Mouse (Mus musculus) midbrain, embryonic 16.5 days (tissue): Measurements from ENCODE around the gene Zbtb20. TPM values are rescaled to one million over a fixed set of nuclear protein-coding genes. Genes with fewer than 3 reads are reported as not detected.
A peak's percentile ranks its signal among the peaks of the same experiment; 100 is the strongest.

Source experiments
- ATAC-seq: fragments of 200-750 bp; cut with Nextera tagmentation; 2 replicates; pipeline ENCODE4 v1.8.0; 2017; ENCODE audit warnings: moderate TSS enrichment
- H3K27ac ChIP-seq: fragments of 300-500 bp; sonication (generic); 2 replicates; pipeline ENCODE4 v1.5.1; 2014; ENCODE audit warnings: mild to moderate bottlenecking, low read length, mixed read lengths
- H3K27me3 ChIP-seq: fragments of 300-500 bp; sonication (generic); 2 replicates; pipeline ENCODE4 v1.6.1; 2014; ENCODE audit warnings: low read depth, low read length, mixed read lengths; ENCODE audit not compliant: control insufficient read depth, insufficient read depth
- H3K36me3 ChIP-seq: fragments of 300-500 bp; sonication (generic); 2 replicates; pipeline ENCODE4 v1.6.1; 2014; ENCODE audit warnings: mild to moderate bottlenecking, low read length, moderate library complexity, mixed read lengths; ENCODE audit not compliant: control insufficient read depth, insufficient read depth
- H3K4me1 ChIP-seq: fragments of 300-500 bp; sonication (generic); 2 replicates; pipeline ENCODE4 v1.6.1; 2014; ENCODE audit warnings: mild to moderate bottlenecking, low read length, mixed read lengths; ENCODE audit not compliant: control insufficient read depth, insufficient read depth
- H3K4me2 ChIP-seq: fragments of 300-500 bp; sonication (generic); 2 replicates; pipeline ENCODE4 v1.6.1; 2014; ENCODE audit warnings: mild to moderate bottlenecking, low read length, mixed read lengths
- H3K4me3 ChIP-seq: fragments of 300-500 bp; sonication (generic); 2 replicates; pipeline ENCODE4 v1.5.1; 2014; ENCODE audit warnings: low read depth, mild to moderate bottlenecking, low read length, moderate library complexity, mixed read lengths
- H3K9ac ChIP-seq: fragments of 300-500 bp; sonication (generic); 2 replicates; pipeline ENCODE4 v1.6.1; 2014; ENCODE audit warnings: low read depth, low read length, mixed read lengths
- H3K9me3 ChIP-seq: fragments of 300-500 bp; sonication (generic); replicated peaks from 2 replicates; pipeline ENCODE4 v1.6.1; 2014; ENCODE audit warnings: mild to moderate bottlenecking, low read length, mixed read lengths; ENCODE audit not compliant: control insufficient read depth, poor library complexity, severe bottlenecking
- WGBS: fragments of 180-500 bp; shearing (Covaris S2); extraction: QIAGEN DNeasy Blood & Tissue Kit; methylation state at CpG from one replicate; pipeline ENCODE4 v1.1.7; 2014; 5-methylcytosine and 5-hydroxymethylcytosine counted together
- polyA plus RNA-seq: library from polyadenylated mRNA; unstranded; fragments of >200 nt; fragmentation: Nextera tagmentation; extraction: Ambion mirVana; gene quantifications from 2 replicates; pipeline ENCODE4 v1.2.1, GENCODE M21; 2015

The Zbtb20 gene
- polyA plus RNA-seq, 1 experiment from 2014 or later: 60.7 TPM

GRCm38 (mm10) chr16:43419923-43420322, 544.2 kb downstream of the Zbtb20 start:
- Histone ChIP-seq H3K4me3 (no peak overlapping the region), H3K27me3 (no peaks in the 10 kb centered on the region), H3K27ac (no peak overlapping the region), H3K9ac (no peak overlapping the region), H3K4me2 (no peak overlapping the region), H3K9me3 (no peaks in the 10 kb centered on the region), H3K4me1 (no peaks in the 10 kb centered on the region), H3K36me3 (no peaks in the 10 kb centered on the region)
- 70% methylated on average over 2 of the region's 2 CpGs for WGBS
- ATAC-seq: no peak

DNA sequence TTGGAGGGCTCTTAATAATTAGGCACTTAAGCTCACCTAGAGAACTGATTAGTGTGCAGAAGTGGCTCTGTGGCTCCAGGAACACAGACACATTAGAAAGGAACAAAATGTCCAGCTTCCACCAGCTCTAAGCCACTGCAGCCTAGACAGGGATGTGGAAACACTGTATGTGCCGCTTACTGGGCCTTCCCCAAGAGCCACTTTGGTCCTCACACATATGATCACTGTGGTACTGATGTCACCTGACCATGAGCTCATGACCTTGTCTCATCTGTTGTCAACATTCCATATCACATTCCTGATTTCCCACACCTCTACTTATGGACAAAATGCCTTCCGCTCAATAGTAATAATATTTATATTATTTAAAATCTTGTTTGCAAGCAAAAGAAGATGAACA, 553.3 kb downstream of the Zbtb20 start:
- H3K4me2 ChIP-seq: no peak overlapping the region
- no peak overlapping the region for H3K4me3 ChIP-seq
- no peak for ATAC-seq
- H3K36me3 ChIP-seq: no peaks in the 10 kb centered on the region
- no peaks in the 10 kb centered on the region for H3K27me3 ChIP-seq
- H3K27ac ChIP-seq: no peak overlapping the region
- H3K9me3 ChIP-seq: no peaks in the 10 kb centered on the region
- 87% methylated on average over 2 of the region's 2 CpGs for WGBS
- H3K4me1 ChIP-seq: no peaks in the 10 kb centered on the region
- H3K9ac ChIP-seq: no peak overlapping the region

DNA sequence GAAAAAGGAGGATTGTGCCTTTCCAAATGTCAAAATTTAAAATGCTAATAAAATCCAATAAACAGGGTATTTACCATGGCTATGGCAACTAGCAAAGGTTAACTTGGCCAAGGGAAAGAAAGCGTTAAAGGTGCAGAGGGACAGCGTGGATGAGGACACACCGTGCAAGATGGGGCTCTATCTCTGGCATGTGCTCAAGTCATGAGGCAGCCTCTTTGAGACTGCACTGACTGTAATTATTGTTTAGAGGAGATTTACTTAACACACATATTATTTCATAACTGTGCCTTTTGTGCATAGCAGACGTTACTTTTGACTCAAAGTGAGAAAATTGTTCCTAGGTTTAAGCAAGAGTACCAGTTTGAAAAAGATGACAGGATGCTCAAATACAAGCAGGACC, 554.3 kb downstream of the Zbtb20 start:
- H3K9me3 ChIP-seq: no peaks in the 10 kb centered on the region
- WGBS: 83% methylated on average over 4 of the region's 4 CpGs
- no peak overlapping the region for H3K4me2 ChIP-seq
- no peaks in the 10 kb centered on the region for H3K36me3 ChIP-seq
- no peak overlapping the region for H3K4me3 ChIP-seq
- H3K27ac ChIP-seq: no peak overlapping the region
- H3K9ac ChIP-seq: no peak overlapping the region
- ATAC-seq: no peak
- H3K4me1 ChIP-seq: no peaks in the 10 kb centered on the region
- H3K27me3 ChIP-seq: no peaks in the 10 kb centered on the region

DNA sequence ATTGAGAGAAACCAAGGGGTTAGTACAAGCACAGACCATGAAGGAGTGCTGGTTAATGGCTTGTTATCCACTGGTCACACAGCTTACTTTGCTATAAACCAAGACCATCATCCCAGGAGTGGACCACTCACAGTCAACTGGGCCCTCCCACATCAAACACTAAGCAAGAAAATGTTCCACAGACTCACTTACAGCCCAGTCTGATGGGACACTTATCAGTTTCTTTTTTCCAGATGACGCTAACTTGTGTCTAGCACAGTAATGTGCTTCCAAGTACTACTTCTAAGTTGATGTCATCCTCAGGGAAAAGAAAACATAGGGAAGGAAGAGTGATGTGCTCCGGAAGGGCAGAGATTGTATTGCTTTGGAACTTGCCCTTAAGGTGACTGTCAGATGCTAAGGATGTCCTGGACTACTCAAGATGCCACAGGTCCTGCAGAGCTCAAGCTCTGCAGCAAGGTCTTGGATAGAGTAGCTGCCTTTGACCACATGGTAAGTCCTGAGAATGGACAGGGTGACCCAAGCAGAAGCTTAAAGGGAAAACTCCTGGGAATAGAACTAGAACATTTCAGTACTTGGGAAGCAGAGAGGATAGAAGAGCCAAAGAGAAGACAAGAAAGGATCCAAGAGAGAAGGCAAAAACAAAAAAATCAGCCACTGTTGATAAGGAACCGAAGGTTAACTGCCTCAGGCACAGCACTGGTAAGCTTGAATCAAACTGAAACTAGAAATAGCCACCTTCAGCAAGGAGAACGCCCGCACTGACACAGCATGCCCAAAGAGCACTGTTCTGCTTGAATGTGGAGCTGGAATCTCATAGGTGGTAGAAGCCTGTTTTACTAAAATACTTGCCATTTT, 556.1 kb downstream of the Zbtb20 start:
- 85% methylated on average over 5 of the region's 5 CpGs for WGBS
- no peak overlapping the region for H3K4me2 ChIP-seq
- H3K4me3 ChIP-seq: no peak overlapping the region
- no peaks in the 10 kb centered on the region for H3K27me3 ChIP-seq
- ATAC-seq: no peak
- H3K27ac ChIP-seq: no peak overlapping the region
- no peaks in the 10 kb centered on the region for H3K36me3 ChIP-seq
- no peaks in the 10 kb centered on the region for H3K9me3 ChIP-seq
- no peaks in the 10 kb centered on the region for H3K4me1 ChIP-seq
- no peak overlapping the region for H3K9ac ChIP-seq

GRCm38 (mm10) chr16:43434941-43435340, 559.3 kb downstream of the Zbtb20 start:
- 44% methylated on average over 3 of the region's 3 CpGs for WGBS
- Histone ChIP-seq H3K36me3 (no peaks in the 10 kb centered on the region), H3K9me3 (no peaks in the 10 kb centered on the region), H3K27me3 (no peaks in the 10 kb centered on the region), H3K9ac (no peak overlapping the region), H3K4me1 (no peaks in the 10 kb centered on the region), H3K27ac (no peak overlapping the region), H3K4me3 (no peak overlapping the region), H3K4me2 (no peak overlapping the region)
- no peak for ATAC-seq

- no peaks in the 10 kb centered on the region for H3K27me3 ChIP-seq
Observed at GRCm38 (mm10) chr16:43438878-43439371, 563.2 kb downstream of the Zbtb20 start.

DNA sequence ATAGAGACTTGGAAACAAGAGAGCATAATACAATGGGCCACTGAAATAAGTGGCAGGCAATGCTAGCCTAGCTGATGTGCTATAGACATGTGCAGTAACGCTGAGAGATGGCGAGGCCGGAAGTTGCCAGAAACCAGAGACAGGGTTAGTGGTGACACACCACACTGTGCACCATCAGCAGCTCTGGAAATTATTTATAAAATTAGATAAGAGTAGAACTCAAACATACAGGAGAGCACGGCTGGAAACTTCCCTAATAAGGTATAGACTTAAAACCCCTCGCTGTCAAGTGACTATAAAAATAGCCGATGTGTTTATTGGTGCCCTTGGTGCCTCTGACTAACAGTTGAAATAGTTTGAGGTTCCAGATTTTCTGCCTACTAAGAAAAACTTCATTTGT, 565.7 kb downstream of the Zbtb20 start:
- Histone ChIP-seq H3K9me3 (no peaks in the 10 kb centered on the region), H3K27me3 (no peaks in the 10 kb centered on the region), H3K36me3 (no peaks in the 10 kb centered on the region), H3K9ac (no peak overlapping the region), H3K27ac (no peak overlapping the region), H3K4me3 (no peak overlapping the region), H3K4me2 (no peak overlapping the region), H3K4me1 (peaks cover 5% of the 10 kb centered on the region)
- ATAC-seq: no peak
- WGBS: 90% methylated on average over 6 of the region's 6 CpGs

More at GRCm38 (mm10) chr16:43438878-43439371, 563.2 kb downstream of the Zbtb20 start:
- Histone ChIP-seq H3K9me3 (no peaks in the 10 kb centered on the region), H3K36me3 (no peaks in the 10 kb centered on the region), H3K4me3 (no peak overlapping the region), H3K4me2 (no peak overlapping the region), H3K27ac (no peak overlapping the region), H3K4me1 (peaks cover 5% of the 10 kb centered on the region), H3K9ac (no peak overlapping the region)
- no peak for ATAC-seq
- WGBS: 79% methylated on average over 7 of the region's 8 CpGs

DNA sequence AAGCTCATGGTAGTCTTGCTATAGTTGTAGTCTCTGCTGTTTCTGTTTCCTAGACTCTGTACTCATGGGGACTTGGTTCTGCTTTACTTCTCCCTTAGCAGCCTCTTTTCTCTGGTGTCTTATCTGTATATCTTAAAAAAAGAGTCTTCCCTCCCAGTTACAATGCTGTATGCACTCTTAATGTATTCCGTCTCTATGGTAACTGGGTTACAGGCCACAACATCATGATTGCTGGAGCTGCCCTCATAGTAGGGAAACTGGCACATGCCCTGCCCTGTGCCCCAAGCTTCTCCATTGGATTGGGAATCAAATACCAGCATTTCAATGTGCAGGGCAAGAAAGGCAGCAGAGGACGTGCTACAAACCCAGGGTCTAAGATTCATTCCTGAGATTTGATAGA, 567.4 kb downstream of the Zbtb20 start:
- ATAC-seq: peak; percentile 76

DNA sequence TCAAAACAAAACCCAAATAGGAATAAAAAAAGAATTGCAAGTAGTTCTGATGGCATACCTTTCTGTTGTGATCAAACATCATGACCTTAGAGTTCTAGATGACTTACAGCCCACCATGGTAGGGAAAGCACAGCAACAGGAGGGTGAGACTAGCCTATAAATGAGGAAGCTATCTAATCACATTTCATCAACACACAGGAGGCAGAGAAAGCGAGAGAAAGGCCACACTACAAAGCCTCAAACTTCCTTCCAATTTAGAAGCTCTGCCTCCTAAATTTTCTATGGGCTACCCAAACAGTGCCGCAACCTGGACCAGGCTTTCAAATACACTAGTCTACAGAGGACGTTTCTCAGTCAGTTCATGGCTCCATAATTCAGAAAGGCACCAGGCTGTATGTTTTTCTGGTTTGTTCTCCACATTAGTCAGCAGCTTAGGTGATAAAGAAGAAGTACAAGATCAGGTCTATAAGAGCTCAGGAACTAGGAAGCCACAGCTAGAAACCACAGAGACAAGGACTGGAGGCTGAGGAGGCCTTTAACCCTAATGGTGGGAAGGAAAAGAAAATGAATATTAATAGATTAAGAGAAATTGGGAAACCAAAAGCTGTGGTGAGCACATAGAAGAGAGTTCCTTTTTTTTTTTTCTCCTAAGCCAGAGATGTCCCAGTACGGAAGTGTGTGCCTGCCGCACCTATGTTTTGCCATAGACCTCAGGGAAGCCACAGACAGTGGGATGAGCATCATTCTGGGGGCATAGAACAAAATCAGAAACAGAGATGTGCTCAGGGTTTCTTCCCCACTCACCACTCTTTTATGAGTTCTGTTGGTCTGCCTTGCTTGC, 572.7 kb downstream of the Zbtb20 start:
- no peak overlapping the region for H3K4me2 ChIP-seq
- H3K36me3 ChIP-seq: no peaks in the 10 kb centered on the region
- WGBS: 94% methylated on average over 5 of the region's 5 CpGs
- H3K4me1 ChIP-seq: no peaks in the 10 kb centered on the region
- H3K27ac ChIP-seq: no peak overlapping the region
- no peak overlapping the region for H3K4me3 ChIP-seq
- no peak for ATAC-seq
- H3K9ac ChIP-seq: no peak overlapping the region
- H3K9me3 ChIP-seq: no peaks in the 10 kb centered on the region
- H3K27me3 ChIP-seq: no peaks in the 10 kb centered on the region

More for the DNA sequence above, 567.4 kb downstream of the Zbtb20 start:
- WGBS: 60% methylated on average over 2 of the region's 2 CpGs
- Histone ChIP-seq H3K27me3 (no peaks in the 10 kb centered on the region), H3K9ac (no peak overlapping the region), H3K4me1 (peaks cover 5% of the 10 kb centered on the region), H3K4me3 (no peak overlapping the region), H3K36me3 (no peaks in the 10 kb centered on the region), H3K9me3 (no peaks in the 10 kb centered on the region), H3K27ac (no peak overlapping the region), H3K4me2 (no peak overlapping the region)
